Comparison of ENCODE assay signal across 19 mouse cellular contexts in genomic region chr11:32834367-32834918, GRCm38 (mm10). TPM values are rescaled to one million over a fixed set of nuclear protein-coding genes. Genes with fewer than 3 reads are reported as not detected.
DNase-seq lines count a peak whose midpoint lies in the region; ATAC-seq lines count a peak whose summit lies in the region.
"Had no signal": no experiment of that assay in that cellular context is flagged by ENCODE, and none has a peak within 500 bp of the region (broad histone marks: within the 10 kb centered on the region; RNA-seq: fewer than 3 reads in every experiment).

No protein-coding gene starts in this region.

- H3K4me3 ChIP-seq in hindbrain, embryonic 11.5 days (ENCODE audit: low read depth, low read length): no peak overlapping the region
- no peak overlapping the region for H3K4me3 ChIP-seq in hindbrain, embryonic 13.5 days
- H3K4me3 ChIP-seq in neural tube, embryonic 11.5 days (ENCODE audit: low read depth, low read length): no peak overlapping the region
- H3K4me3 ChIP-seq in limb, embryonic 11.5 days (ENCODE audit: low read depth, low read length): no peak overlapping the region
- H3K4me3 ChIP-seq: heart, embryonic 10.5 days; hindbrain, embryonic 15.5 days; midbrain, embryonic 10.5 days had no signal

- no peak overlapping the region for H3K9ac ChIP-seq in hindbrain, embryonic 11.5 days (ENCODE audit: low read depth, low read length)
- no peak overlapping the region for H3K9ac ChIP-seq in hindbrain, embryonic 13.5 days
- H3K9ac ChIP-seq in neural tube, embryonic 11.5 days (ENCODE audit: low read length): no peak overlapping the region
- no peak overlapping the region for H3K9ac ChIP-seq in limb, embryonic 11.5 days (ENCODE audit: low read length)
- H3K9ac ChIP-seq: hindbrain, embryonic 15.5 days; liver, postnatal 0 days had no signal

- no peak overlapping the region for H3K27ac ChIP-seq in hindbrain, embryonic 11.5 days (ENCODE audit: low read depth, low read length)
- no peak overlapping the region for H3K27ac ChIP-seq in hindbrain, embryonic 13.5 days
- no peak overlapping the region for H3K27ac ChIP-seq in neural tube, embryonic 11.5 days (ENCODE audit: low read depth, low read length)
- H3K27ac ChIP-seq in limb, embryonic 11.5 days (replicated peaks; ENCODE audit: low read depth, low read length): no peak overlapping the region
- H3K27ac ChIP-seq: heart, embryonic 10.5 days; hindbrain, embryonic 15.5 days; midbrain, embryonic 10.5 days had no signal

- no peaks in the 10 kb centered on the region for H3K27me3 ChIP-seq in hindbrain, embryonic 11.5 days (ENCODE audit: control insufficient read depth, insufficient read depth, low read length)
- no peaks in the 10 kb centered on the region for H3K27me3 ChIP-seq in hindbrain, embryonic 13.5 days
- no peaks in the 10 kb centered on the region for H3K27me3 ChIP-seq in neural tube, embryonic 11.5 days (ENCODE audit: control insufficient read depth, insufficient read depth, low read length)
- no peaks in the 10 kb centered on the region for H3K27me3 ChIP-seq in limb, embryonic 11.5 days (ENCODE audit: control insufficient read depth, insufficient read depth, low read length)
- H3K27me3 ChIP-seq: hindbrain, embryonic 15.5 days had no signal

- peak; percentile 9 for DNase-seq in hindbrain, embryonic 11.5 days (ENCODE audit: low spot score)
- DNase-seq in neural tube, embryonic 11.5 days (ENCODE audit: low spot score): peak; percentile 32
- DNase-seq in neural tube, embryonic 10.5 days (ENCODE audit: extremely low spot score, low spot score): no peak
- peak; percentile 32 for DNase-seq in limb, embryonic 11.5 days (ENCODE audit: low spot score)
- no peak for DNase-seq in retina, postnatal 1 day
- DNase-seq in frontal cortex, postnatal 10 days (ENCODE audit: low spot score in 2 of 2): no peak
- DNase-seq: cerebellum, adult 2 months; gastrocnemius, postnatal 36 days; heart, postnatal 10 days; kidney, adult 11 months; liver; liver, postnatal 0 days; right cerebral cortex, adult 18-20 months had no signal

- no peak overlapping the region for H3K4me2 ChIP-seq in hindbrain, embryonic 11.5 days (replicated peaks; ENCODE audit: low read depth, low read length)
- H3K4me2 ChIP-seq in hindbrain, embryonic 13.5 days: no peak overlapping the region
- no peak overlapping the region for H3K4me2 ChIP-seq in neural tube, embryonic 11.5 days (ENCODE audit: low read depth)
- no peak overlapping the region; the same call in 1 of the 2 replicates for H3K4me2 ChIP-seq in limb, embryonic 11.5 days (ENCODE audit: low read depth, severe bottlenecking)
- H3K4me2 ChIP-seq: hindbrain, embryonic 15.5 days had no signal

- no peaks in the 10 kb centered on the region for H3K4me1 ChIP-seq in hindbrain, embryonic 11.5 days (replicated peaks; ENCODE audit: control insufficient read depth, insufficient read depth, low read length)
- H3K4me1 ChIP-seq in hindbrain, embryonic 13.5 days (replicated peaks): peaks cover 13% of the 10 kb centered on the region
- H3K4me1 ChIP-seq in neural tube, embryonic 11.5 days (ENCODE audit: control insufficient read depth, insufficient read depth, low read length): peaks cover 11% of the 10 kb centered on the region
- 0 out of 2 replicates have a peak, but pooled peaks cover 9% of the 10 kb centered on the region for H3K4me1 ChIP-seq in limb, embryonic 11.5 days (ENCODE audit: control insufficient read depth, insufficient read depth, low read length)

- WGBS in hindbrain, embryonic 11.5 days: 31% methylated on average over 13 of the region's 13 CpGs
- 30% methylated on average over 13 of the region's 13 CpGs for WGBS in hindbrain, embryonic 13.5 days
- 19% methylated on average over 13 of the region's 13 CpGs for WGBS in neural tube, embryonic 11.5 days
- 21% methylated on average over 13 of the region's 13 CpGs for WGBS in limb, embryonic 11.5 days

- no peaks in the 10 kb centered on the region for H3K36me3 ChIP-seq in hindbrain, embryonic 11.5 days (ENCODE audit: control insufficient read depth, insufficient read depth, low read length)
- H3K36me3 ChIP-seq in hindbrain, embryonic 13.5 days: no peaks in the 10 kb centered on the region
- H3K36me3 ChIP-seq in neural tube, embryonic 11.5 days (ENCODE audit: control insufficient read depth, insufficient read depth, low read length): no peaks in the 10 kb centered on the region
- H3K36me3 ChIP-seq in limb, embryonic 11.5 days (ENCODE audit: control insufficient read depth, insufficient read depth, low read length): no peaks in the 10 kb centered on the region
- H3K36me3 ChIP-seq: heart, embryonic 10.5 days; hindbrain, embryonic 15.5 days; midbrain, embryonic 10.5 days had no signal

- no peaks in the 10 kb centered on the region for H3K9me3 ChIP-seq in hindbrain, embryonic 11.5 days (ENCODE audit: control insufficient read depth, low read length)
- H3K9me3 ChIP-seq in hindbrain, embryonic 13.5 days: no peaks in the 10 kb centered on the region
- no peaks in the 10 kb centered on the region for H3K9me3 ChIP-seq in neural tube, embryonic 11.5 days (ENCODE audit: control insufficient read depth, low read length)
- H3K9me3 ChIP-seq in limb, embryonic 11.5 days (ENCODE audit: control insufficient read depth, low read length): no peaks in the 10 kb centered on the region
- H3K9me3 ChIP-seq: heart, embryonic 10.5 days; hindbrain, embryonic 15.5 days; midbrain, embryonic 10.5 days had no signal

- no peak for ATAC-seq in hindbrain, embryonic 11.5 days (ENCODE audit: low FRiP score)
- no peak for ATAC-seq in hindbrain, embryonic 13.5 days (ENCODE audit: low FRiP score)
- ATAC-seq in neural tube, embryonic 11.5 days (ENCODE audit: insufficient read depth, low FRiP score, low TSS enrichment): no peak
- ATAC-seq in limb, embryonic 11.5 days (ENCODE audit: insufficient number of reproducible peaks, low FRiP score, low TSS enrichment, low read depth): peak; percentile 26; the same call in 1 of the 2 replicates
- ATAC-seq: liver, postnatal 0 days had no signal

RNA-seq across cellular contexts. Expression of gene Smim23, which starts 10.0 kb away (rescaled TPM):
- polyA plus RNA-seq in hindbrain, embryonic 11.5 days (2014; fragmentation: Nextera tagmentation; extraction: Ambion mirVana): not detected in 2 replicates
- polyA plus RNA-seq in hindbrain, embryonic 13.5 days (2015; fragmentation: Nextera tagmentation; extraction: Ambion mirVana): not detected in 2 replicates
- polyA plus RNA-seq in neural tube, embryonic 11.5 days (2014; fragmentation: Nextera tagmentation; extraction: Ambion mirVana): not detected in 2 replicates
- not detected in 2 replicates for polyA plus RNA-seq in limb, embryonic 11.5 days (2014; fragmentation: Nextera tagmentation; extraction: Ambion mirVana)
- polyA plus RNA-seq: C2C12; cerebellum, adult 2 months; forebrain, embryonic 11.5 days; heart, embryonic 10.5 days; hindbrain, embryonic 15.5 days; liver, postnatal 0 days; midbrain, embryonic 10.5 days had no signal

Comparison
In these comparisons a context has a peak if more than half of its experiments do, and no peak if none do; other contexts are left out.
1. DNase-seq: peak in hindbrain, embryonic 11.5 days (single experiment), neural tube, embryonic 11.5 days (single experiment) and limb, embryonic 11.5 days (single experiment); none in neural tube, embryonic 10.5 days (single experiment), retina, postnatal 1 day (single experiment) and frontal cortex, postnatal 10 days (0 of 2).